Mouse (Mus musculus) lung, postnatal 36 days (tissue): ENCODE measurements around the gene Dph1.
A peak's percentile ranks its signal among the peaks of the same experiment; 100 is the strongest.
"Not testable (repeated sequence)": the region's sequence is repeated elsewhere in the genome, so short reads cannot be mapped to it uniquely, and the experiment has no call there.

Source experiments
- DNase-seq: peaks from one replicate; pipeline ENCODE4 v3.0.0; 2022; ENCODE audit warnings: mixed read lengths

The Dph1 gene

DNA sequence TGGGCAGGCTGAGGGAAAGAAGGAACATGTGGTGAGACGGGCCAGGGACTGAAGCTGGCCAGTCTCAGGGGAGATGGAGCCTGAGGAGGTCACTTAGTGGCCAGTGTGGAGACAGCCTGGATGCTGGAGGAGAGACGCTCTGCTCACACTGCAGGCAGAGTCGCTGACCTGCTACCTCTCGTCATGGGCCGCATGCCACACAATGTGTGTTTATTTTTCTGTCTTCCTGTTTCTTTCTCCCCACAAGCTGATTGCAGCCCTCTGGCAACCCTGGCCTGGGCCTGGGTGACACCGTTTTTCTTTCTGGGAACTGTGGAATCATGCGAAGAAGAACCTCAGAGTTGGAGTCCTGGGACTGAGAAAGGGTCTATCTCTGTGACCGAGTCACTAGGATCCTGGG is 10.7 kb upstream of the Dph1 start:
- peak; percentile 15 for DNase-seq

DNA sequence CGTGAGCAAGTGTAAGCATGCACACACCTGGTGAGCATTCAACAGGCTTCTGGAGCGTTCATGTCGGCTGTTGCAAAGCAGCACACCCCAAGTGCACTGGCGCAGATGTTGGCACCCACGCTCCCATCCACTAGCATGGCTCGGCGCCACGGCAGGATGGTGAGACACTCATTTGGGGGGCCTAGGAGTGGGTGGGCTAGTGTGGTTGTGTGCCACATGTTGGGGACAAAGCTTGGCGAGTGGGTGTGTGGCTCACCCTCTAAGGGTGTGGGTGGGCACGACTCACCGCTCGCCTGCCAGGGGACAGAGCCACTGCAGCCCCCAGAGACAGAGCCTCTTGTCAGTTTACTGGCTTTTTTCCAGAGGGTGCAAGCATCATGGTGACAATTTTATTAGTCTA is 9.9 kb upstream of the Dph1 start:
- no peak for DNase-seq

DNA sequence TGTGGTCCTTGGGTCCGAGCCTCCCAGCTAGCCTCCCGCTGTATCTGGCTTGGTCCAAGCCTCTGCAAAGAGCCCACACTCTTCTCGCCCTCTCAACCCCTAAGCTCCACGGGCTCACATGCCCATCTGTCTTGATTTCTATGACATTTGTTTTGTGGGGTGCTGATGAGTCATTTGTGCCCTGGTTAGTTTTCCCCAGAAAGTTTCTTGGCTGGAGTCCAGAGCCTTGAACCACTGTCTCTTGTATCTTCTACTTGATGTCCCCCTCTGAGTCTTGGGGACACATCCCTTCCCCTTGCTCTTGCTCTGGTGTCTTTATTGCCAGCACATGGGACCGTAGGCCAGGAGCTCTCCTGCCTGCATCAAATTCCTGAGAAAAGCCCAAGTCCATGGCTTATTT is 8.9 kb upstream of the Dph1 start:
- no peak for DNase-seq

DNA sequence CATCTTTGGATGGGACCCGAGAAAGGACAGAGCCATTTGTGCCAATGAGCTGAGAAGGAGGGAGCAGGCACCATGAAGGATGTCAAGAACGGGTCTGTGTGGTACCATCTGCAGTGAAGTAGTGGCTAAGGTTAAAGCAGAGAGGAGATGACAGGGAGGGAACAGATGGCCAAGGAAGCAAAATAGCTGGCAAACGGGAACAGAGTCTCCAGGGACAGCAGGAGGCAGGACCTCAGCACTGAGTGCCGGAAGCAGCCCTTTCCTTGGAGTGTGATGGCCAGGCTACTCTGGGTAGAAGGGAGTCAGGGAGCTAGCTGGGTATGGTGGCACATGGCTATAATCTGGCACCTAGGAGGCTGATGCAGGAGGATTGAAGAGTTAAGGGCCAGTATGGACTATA is 7.8 kb upstream of the Dph1 start:
- DNase-seq = no peak

DNA sequence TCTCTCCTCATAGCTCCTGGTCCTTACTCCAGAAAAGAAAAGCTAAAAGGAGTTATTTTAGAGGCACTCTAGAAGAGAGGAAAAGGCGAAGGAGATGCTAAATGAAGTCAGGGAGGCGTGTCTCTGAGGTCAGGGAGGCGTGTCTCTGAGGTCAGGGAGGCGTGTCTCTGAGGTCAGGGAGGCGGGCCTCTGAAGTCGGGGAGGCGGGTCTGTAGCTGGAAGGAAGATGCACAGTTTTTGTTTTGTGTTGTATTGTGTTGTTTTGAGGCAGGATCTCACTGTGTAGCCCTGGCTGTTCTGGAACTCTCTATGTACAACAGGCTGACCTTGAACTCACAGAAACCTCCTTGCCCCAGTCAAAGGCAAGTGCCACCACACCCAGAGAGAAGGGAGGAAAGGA is 6.9 kb upstream of the Dph1 start:
- DNase-seq = no peak

DNA sequence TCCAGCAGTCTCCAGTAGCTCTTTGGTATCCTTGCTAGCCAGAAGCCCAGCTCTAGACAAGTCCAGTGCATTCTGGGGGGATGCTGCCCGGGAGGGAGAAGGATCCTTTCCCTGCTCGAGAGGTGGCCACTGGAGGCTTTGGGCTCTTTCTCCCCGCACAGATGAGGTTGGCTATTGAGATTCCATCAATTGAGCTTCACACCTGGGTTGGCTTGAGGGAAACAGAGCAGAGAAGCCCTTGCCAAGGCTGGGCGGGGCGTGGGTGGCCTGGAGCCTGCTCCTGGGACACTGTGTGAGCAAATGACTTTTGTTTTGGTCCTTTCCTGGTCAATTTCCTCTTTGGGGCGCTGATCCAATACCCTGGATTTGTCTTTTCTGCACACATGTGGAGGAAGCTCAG is 5.1 kb upstream of the Dph1 start:
- DNase-seq = no peak

DNA sequence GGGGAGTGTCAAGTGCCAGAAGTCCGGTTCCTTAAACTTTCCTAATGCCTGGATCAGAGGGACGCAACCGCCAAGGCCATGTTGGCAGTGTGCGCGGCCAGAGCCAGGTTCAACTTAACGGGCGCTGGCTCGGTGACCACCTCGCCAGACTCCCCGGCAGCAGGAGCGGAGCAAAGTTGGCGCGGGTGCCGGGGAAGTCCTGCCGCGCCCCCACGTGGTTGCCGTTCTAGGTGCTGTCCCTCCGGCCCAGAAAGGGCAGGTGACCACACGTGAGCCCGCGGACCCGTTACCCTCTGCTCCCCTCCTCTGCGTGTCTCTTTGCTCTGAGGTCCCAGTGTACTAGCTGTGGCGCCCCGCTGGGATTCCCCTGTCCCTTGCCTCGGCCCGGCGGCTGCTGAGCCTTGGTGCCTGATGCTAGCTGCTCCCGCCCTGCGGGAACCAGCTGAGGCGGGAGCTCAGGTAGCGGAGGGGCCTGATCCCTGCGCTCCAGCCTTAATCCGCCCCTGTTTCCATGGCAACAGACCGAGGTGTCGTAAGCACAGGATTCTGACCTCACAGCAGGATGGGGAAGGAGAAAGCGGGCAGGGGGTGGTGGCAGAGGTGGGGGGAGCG is 3.9 kb upstream of the Dph1 start:
- peak; percentile 53 for DNase-seq

DNA sequence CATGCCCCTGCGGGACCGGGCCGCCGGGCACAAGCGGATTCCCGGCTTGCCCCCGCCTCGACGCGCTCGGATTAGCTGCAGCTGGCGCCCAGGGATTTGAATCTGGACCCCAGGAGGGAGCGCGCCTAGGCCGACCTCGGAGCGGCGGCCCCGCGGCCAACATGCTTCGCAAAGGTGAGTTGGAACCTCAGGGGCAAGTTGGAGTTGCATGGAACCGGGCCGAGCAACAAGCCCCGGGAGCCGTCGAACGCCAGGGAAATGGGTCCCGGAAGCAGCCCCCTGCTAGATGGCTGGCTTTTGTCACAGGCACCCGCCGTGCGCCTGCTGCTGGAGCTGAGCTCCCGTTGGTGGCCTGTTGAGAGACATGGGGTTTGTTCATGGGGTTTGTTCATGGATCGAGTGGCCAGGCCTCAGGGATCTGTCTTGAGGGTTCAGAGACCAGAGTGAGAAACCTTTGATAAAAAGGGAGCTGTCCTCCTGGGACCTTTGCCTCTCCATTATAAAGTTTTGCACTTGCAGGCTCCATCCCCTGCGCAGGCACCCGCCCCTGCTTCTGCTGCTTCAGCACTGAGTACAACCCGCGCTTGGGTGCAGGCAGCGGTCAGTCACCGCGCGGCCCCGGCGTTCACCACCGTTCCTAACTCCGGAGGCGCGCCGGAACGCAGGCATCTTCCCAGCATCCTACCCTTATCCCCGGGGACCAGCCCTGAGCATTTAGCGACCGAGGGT is 3.2 kb upstream of the Dph1 start:
- no peak for DNase-seq

DNA sequence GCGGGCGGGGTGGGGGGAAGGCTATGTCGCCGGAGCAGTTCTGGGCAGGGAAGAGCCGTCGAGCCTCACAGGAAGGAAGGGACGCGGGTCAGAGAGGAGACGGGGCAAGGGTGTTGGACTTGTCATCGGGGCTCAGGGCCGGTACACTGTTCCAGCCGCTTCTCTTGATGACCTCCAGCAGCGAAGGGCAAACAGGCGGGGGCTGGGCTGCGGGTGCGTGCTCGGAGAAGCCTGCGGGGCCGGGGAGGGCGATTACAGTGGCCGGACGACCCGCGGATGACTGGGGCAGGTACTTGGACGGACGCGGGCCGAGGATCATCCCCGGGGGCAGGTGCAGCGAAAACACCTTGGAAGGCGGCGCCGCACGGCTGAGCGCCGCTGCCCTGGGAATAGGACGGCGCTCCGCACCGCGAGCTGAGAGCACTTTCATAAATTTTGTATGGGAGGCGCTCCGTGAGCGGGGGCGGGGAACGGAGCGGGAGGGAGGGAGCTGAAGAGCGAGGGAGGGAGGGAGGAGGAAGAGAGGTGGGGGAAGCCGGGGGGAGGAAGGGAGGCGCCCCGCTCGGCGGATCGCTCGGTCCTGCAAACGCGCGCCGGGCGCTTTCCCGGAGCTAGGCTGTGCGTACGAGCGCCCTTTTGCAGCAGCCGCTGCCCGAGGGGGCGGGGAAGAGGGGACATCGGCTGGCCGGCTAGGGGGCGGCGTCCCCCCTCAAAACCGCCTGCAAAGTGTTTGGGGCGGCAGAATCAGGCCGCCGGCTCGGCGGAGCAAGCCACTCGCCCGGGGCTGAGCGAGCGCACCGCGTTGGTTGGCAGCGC is 2.4 kb upstream of the Dph1 start, which contains the start of gene Rtn4rl1:
Gene Rtn4rl1 (plus strand): TSS at position 528 of the 816 bp plus-strand sequence.
- DNase-seq = peak; percentile 78

DNA sequence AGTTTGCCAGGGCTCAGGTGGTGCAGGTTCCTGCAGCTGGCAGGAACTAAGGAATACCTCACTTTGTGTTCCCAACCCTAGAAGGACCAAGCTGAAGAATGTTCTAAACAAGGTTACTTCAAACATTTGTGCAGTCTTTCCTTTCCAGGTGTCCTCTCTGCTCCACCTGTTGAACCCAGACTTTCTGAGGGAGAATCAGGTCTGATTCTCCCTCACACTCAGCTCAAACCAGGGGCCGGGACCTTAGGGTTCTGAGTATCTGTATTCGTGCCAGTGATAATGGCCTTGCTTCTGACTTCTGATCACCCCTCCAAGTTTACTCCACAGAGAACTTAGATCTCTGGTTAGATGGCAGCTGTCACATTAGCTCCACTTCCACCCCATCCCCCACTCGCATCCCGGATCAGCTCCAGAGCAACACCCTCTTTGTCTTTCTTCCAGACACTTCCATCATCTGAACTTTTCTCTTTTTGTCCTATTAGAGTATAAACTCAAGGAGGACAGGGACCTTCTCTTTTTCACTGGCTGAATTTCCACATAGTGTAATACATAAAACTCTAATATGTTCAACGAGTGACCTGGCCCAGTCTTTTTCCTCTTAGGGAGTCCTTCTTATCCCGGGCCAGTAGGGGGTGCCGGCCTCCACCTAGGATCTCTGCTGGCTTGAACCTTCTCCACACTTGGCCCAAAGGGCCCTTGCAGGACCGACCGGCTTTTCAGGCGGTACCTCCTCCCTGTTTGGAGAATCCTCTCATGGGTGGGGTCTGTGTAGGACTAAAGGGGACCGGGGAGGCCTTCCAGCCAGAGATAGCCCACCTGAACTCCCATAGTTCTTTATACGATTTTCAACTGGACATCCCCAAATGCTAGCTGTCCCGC is 1.5 kb upstream of the Dph1 start:
- peak; percentile 87 for DNase-seq

DNA sequence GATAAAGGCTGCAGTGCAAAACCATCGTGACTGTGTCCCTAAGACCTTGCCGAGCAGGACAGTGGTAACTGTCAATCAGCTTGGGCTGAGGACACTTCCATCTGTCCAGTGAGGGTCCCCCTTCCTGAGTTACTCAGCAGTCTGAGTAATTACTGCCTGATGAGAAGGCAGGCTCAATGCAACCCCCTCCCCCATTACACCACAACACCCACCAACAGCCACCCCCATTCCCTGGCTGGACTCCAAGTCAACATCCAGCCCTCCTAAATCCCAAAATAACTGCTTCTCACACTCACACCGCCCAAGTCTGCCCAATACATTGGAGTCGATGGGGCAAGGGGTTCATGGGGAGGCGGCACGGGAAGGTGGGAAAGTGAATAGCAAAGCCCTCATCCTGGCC is 800 bp upstream of the Dph1 start:
- no peak for DNase-seq

DNA sequence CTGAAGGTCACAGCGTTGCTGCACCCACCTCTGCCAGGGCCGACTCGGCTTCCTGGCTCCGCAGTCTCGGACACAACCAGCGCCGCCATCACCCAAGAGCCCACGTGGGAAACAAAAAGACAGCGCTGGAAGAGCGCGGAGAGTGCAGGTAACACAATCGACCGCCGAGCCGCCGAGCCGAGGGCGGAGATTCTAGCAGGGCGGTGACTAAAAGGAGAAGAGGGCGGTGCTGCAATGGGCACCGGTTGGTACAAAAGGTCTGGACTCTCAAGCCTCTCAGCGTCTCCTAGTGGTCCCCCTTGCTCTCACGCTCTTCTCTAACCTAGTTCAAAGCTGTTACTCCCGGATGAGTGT is 693 bp downstream of the Dph1 start:
- peak; percentile 93 for DNase-seq

DNA sequence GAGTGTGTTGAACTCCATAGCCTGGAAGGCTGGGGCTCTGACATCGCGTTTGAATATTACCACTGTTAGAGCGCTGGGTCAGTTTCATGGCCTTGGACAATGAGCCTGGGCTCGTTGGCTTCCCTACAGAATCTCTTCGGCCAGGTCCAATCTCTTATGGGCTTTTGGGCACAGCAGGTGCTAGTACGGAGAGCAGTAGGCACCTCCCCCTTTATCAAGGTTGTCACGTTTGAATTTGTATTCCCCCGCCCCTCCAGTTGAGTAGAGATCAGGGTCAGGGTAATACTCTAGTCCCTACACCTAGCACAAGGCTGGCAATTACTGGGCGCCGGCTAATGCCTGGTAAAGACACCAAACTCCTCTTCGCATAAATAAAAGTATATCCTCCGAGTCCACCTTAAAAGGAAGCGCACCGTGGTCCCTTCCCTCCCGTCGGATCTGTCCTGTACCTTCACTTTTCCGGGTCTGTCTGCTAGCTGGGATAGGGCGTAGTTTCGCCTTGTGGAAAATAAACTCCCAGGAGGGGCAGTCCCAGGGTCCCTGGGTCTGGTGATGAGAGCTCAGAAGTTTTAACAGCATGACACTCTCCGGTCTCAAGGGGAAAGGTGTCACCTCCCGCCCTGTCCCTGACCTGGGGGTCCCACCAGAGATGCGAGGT is 1.2 kb downstream of the Dph1 start:
- no peak for DNase-seq

DNA sequence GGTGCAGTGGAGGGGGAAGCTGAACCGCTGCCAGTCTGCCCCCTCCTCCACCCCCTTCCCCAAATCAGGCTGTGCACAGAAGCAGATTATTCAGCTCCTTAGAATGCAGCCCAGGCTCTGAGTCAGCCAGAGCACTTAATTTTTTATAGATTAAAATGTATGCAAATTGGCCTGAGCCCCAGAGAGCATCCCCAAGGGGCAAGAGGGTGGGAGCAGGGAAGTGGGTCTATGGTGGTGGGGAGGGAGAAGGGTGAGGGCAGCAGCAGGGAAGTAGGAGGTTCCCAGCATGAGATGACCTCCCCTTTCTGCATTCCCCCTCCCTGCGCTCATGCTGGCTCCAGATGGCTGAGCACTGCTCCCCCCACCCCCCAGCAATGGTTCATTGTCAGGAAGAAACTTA is 6.1 kb downstream of the Dph1 start:
- no peak for DNase-seq

DNA sequence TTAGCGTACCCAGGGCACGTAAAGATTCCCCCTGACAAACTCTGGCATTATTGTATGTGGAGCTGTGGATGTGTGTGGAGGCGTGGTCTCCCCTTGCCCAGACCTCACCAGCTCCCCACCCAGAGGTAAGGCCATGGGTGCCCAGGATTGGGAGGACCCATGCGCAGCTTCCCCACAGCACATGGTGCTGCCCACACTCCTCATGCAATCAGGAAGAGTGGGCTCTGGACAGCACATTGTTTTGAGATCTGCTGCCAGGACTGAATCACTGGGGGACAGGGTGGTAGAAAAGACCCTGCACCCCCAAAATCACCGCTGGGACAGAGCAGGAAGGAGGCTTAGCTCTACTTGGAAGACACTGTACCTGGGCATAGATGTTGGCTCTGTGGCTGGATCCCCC is 6.5 kb downstream of the Dph1 start:
- DNase-seq = no peak

DNA sequence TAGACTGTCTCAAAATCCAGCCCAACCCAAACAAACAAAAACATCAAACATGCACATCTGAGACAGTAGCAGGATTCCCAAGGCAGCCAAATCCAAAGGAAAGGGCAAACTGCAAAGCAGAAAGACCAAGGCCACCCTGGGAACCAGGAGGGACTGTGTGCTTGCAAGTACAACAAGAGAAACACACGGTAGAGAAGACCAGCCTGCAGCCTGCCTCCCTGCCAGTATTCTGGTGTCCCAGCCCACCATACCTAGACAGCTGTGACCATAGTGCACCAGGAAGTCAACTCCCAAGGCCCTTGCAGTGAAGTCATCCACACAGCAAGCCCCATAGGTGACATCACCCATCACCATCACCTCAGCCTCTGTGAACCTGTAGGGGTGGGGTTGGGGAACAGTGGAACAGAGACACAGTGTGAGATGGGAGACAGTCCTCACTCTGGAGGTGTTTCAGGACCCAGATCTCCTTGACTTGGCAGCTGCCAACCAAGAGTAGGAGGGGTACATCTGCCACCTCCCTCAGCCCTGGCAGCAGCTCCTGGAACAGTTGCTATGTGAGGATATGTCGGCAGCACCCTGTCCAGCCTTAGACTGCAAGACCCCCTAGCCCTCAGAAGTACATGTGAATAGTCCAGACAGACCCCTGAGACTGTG is 7.0 kb downstream of the Dph1 start:
- DNase-seq = no peak

DNA sequence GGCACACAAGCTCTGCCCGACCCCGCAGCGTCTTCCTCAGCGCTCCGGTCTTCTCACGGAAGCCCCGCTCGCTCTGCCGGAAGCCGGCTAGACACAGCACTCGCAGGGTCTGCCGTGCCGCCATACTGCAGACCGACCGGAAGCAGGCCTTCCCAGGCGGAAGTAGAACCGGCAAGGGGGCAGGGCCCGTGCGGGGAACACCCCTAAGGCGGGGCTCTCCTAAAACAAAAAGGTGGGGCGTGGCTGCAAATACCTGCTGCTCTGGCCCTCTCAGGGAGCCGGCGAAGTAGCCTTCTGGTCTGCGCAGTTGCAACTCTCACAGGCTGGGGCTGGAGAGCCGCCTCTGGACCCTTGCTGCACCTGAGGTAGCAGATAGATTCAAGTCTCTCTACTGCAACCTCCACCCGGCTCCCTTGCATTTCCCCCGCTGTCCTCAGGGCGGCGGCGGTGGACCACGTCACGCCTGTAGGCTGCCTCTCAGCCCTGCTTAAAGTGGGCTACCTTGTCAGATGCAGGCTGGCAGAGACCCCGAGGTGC is 12.3 kb downstream of the Dph1 start, which contains the start of gene Ovca2:
Gene Ovca2 (minus strand): TSS at position 164 of the 537 bp plus-strand sequence.
- DNase-seq = peak; percentile 94

DNA sequence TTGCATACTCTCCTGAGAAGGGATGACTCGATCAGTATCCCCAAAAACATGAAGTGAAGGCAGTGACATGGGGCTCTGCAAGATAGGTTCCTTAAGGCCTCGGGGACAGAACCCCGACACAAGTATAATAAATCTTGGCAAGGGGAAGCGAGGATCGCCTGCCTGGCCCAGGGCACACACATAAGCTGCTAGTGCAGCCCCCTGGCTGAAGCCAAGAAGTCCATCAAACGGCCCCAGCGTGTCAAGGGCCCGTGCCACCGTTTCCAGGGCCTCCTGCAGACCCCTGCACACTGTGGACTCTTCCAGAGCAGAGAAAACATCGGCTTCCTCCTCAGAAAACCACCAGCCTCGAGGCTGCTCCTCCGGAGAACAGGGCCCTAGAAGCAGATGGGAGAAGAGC is 13.0 kb downstream of the Dph1 start:
- DNase-seq = no peak

DNA sequence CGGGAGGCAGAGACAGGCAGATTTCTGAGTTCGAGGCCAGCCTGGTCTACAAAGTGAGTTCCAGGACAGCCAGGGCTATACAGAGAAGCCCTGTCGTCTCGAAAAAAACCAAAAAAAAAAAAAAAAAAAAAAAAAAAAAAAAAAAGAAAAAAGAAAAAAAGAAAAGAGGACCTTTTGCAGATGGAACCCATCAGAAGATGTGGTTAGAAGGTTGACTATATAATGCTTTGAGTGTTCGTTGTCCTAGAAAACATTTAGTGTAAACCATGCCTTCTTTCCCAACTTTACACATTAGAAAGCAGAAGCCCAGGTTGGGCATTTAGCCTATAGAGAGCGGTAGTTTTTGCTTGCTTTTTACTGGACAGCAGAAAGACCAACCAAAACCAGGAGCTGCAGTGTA is 16.5 kb downstream of the Dph1 start:
- not testable (repeated sequence) for DNase-seq

DNA sequence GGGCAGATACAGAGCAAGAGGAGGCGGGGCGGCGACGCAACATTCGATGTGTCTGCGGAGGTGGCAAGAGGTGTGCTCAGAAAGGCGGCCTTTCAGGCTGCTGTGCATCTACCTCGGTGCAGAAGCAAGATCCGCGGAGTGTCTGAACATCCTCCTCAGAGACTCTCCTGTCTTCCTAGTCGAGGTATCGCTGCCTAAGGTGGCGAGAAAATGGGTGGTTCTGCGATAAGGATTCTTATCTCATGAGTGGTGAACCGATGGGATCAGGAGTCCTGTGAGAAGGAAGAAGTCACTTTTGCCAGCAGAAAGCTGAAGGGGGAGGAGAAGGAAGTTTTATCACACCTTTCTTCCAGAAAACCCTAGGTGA is 17.3 kb downstream of the Dph1 start:
- DNase-seq = no peak

DNA sequence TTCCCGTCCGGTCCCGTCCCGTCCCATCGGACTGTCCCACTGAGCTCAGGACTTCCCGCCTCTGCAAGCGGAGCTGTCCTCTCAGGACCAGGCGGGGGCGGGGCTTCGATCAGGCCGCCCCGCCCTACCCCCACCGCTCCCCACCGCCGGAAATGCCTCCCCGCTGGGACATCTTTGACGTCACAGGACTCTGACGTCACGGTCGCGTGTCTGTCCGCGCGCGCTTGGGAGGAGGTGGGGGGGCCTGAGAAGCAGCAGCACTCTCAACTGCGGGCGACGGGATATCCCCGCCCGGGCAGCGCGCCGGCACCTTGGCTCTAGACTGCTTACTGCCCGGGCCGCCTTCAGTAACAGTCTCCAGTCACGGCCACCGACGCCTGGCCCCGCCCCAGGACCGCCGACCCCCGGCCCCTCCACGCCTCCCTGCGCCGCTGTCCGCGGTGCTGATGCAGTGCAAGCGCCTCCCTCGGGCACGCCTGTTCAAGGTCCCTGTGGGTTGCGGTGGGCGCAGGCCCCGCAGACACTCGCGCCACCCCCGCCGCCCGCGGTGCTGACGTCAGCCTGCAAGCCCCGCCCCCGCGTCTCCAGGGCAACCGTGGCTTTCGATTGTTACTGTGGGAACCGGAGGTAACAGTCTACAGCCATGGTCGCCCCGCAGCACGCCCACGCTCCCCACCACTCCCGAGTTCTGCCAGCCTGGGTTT is 17.8 kb downstream of the Dph1 start:
- peak; percentile 85 for DNase-seq
